Mouse (Mus musculus) c-Kit-positive CD71-negative TER-119-negative erythroid progenitor cells, embryonic 14.5 days (primary cell): ENCODE measurements at regions not wholly inside any gene's neighbourhood (a gene's known extent, or its start where the extent isn't known, plus 50 kb on each side); places are given as distances from the start of the nearest gene placed in this dataset.
"Not testable (repeated sequence)": the region's sequence is repeated elsewhere in the genome, so short reads cannot be mapped to it uniquely, and the experiment has no call there.

ENCODE experiments used
- DNase-seq: peaks from one replicate; pipeline ENCODE4 v3.0.0-alpha.2; 2013; ENCODE audit warnings: low read depth

- DNase-seq, result no peak
Observed at GRCm38 (mm10) chr7:137648621-137649020, 211.2 kb downstream of the Glrx3 start.

GRCm38 (mm10) chr7:137649650-137650049 lies 212.2 kb downstream of the Glrx3 start:
- DNase-seq, result no peak

GRCm38 (mm10) chr7:137653837-137654236 lies 216.4 kb downstream of the Glrx3 start:
- DNase-seq, result no peak

GRCm38 (mm10) chr7:137667165-137667564 lies 229.8 kb downstream of the Glrx3 start:
- DNase-seq, result no peak

GRCm38 (mm10) chr7:137671156-137671555 lies 233.7 kb downstream of the Glrx3 start:
- no peak for DNase-seq

GRCm38 (mm10) chr7:137674596-137674995 lies 237.2 kb downstream of the Glrx3 start:
- DNase-seq, result no peak

- DNase-seq, result no peak
Observed at GRCm38 (mm10) chr7:137675381-137675780, 238.0 kb downstream of the Glrx3 start.

- DNase-seq, result no peak
Observed at GRCm38 (mm10) chr7:137684826-137685225, 247.4 kb downstream of the Glrx3 start.

- no peak for DNase-seq
Observed at GRCm38 (mm10) chr7:137685320-137685719, 247.9 kb downstream of the Glrx3 start.

GRCm38 (mm10) chr7:137696831-137697230 lies 259.4 kb downstream of the Glrx3 start:
- DNase-seq, result no peak

- DNase-seq, result not testable (repeated sequence)
Observed at GRCm38 (mm10) chr7:137698501-137698900, 261.1 kb downstream of the Glrx3 start.

- DNase-seq, result no peak
Observed at GRCm38 (mm10) chr7:137712862-137713261, 275.4 kb downstream of the Glrx3 start.

- DNase-seq, result no peak
Observed at GRCm38 (mm10) chr7:137713856-137714255, 276.4 kb downstream of the Glrx3 start.

GRCm38 (mm10) chr7:137714318-137714962 lies 277.0 kb downstream of the Glrx3 start:
- no peak for DNase-seq

GRCm38 (mm10) chr7:137715126-137715900 lies 277.9 kb downstream of the Glrx3 start:
- DNase-seq, result no peak

- no peak for DNase-seq
Observed at GRCm38 (mm10) chr7:137723361-137724040, 286.1 kb downstream of the Glrx3 start.

- no peak for DNase-seq
Observed at GRCm38 (mm10) chr7:137726031-137726430, 288.6 kb downstream of the Glrx3 start.

- DNase-seq, result no peak
Observed at GRCm38 (mm10) chr7:137735873-137736527, 298.6 kb downstream of the Glrx3 start.

GRCm38 (mm10) chr7:137741702-137742101 lies 304.3 kb downstream of the Glrx3 start:
- no peak for DNase-seq

- DNase-seq, result no peak
Observed at GRCm38 (mm10) chr7:137742297-137742751, 304.9 kb downstream of the Glrx3 start.

- DNase-seq, result no peak
Observed at GRCm38 (mm10) chr7:137745575-137745974, 308.2 kb downstream of the Glrx3 start.

GRCm38 (mm10) chr7:137745991-137746390 lies 308.6 kb downstream of the Glrx3 start:
- no peak for DNase-seq
